Mouse (Mus musculus) olfactory bulb, adult 2 months (tissue): ENCODE measurements around the gene Cyp2g1. TPM values are rescaled to one million over a fixed set of nuclear protein-coding genes. Genes with fewer than 3 reads are reported as not detected.

Experiments
- polyA plus RNA-seq: library from polyadenylated mRNA; stranded (reverse); fragments of >200 nt; gene quantifications from 2 replicates; pipeline ENCODE4 v1.2.4, GENCODE M21; 2012; ENCODE audit warnings: low replicate concordance; ENCODE audit not compliant: missing spikeins, insufficient read depth, insufficient read length

Gene Cyp2g1
- polyA plus RNA-seq, 1 experiment: not detected

Other genes with a start within 250 kb of the Cyp2g1 start
- gene Vmn1r185, start 190.4 kb upstream of the Cyp2g1 start, polyA plus RNA-seq: not detected in 2 replicates
- not detected in 2 replicates for gene Cyp2b23, start 122.5 kb upstream of the Cyp2g1 start, polyA plus RNA-seq
- gene Cyp2b19, start 51.8 kb upstream of the Cyp2g1 start, polyA plus RNA-seq: not detected in 2 replicates
- not detected in 2 replicates for gene Cyp2a5, start 26.4 kb downstream of the Cyp2g1 start, polyA plus RNA-seq
- not detected in 2 replicates for gene Cyp2a22, start 130.5 kb downstream of the Cyp2g1 start, polyA plus RNA-seq
- gene Cyp2a12, start 220.2 kb downstream of the Cyp2g1 start, polyA plus RNA-seq: not detected in 2 replicates